9 mouse cellular contexts compared by ENCODE assay signal in the genomic region with DNA sequence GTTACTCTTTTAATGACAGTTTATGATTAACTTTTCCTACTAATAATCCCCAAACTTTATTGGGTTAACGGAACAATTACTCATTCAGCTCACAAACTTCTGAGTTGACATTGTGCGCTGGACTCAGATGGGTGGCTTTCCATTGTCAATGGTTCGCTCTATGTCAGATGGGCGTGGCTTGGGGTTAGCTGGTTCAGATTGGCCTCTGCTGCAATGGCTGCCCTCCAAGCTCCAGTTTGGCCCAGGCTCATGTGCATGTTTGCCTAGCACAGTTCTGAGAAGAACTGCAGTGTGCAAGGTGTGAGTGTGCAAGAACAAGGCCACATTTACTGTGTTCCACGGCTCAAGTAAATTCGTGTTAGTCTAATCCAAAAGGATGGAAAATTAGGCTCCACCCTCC.
"Had no signal": no experiment of that assay in that cellular context is flagged by ENCODE, and none has a peak within 500 bp of the region (broad histone marks: within the 10 kb centered on the region; RNA-seq: fewer than 3 reads in every experiment).

No protein-coding gene starts in this region.

- DNase-seq: lung, adult 18-20 months; lung, embryonic 14.5 days; lung, postnatal 10 days; lung, postnatal 4 days; midbrain, embryonic 14.5 days; right cerebral cortex, postnatal 14 days; thymus, adult 2 months; thymus, postnatal 25 days; thymus, postnatal 4 days had no signal
